Mouse (Mus musculus): ENCODE data around the gene Prkca.

GRCm38 (mm10) chr11:108217043-108217442, 126.7 kb downstream of the Prkca start:
- TF ChIP-seq POLR2A (IDR thresholded peaks at IDR 0.05; ENCODE audit: insufficient read depth, low read depth, low read length) (no peak), CTCF (IDR thresholded peaks at IDR 0.05; ENCODE audit: insufficient read depth, low read depth, low read length) (no peak)

All from olfactory bulb, adult 2 months (tissue).